Mouse (Mus musculus): ENCODE results near the gene Phf7. TPM values are rescaled to one million over a fixed set of nuclear protein-coding genes. Genes with fewer than 3 reads are reported as not detected.

The Phf7 gene
- polyA plus RNA-seq, 1 experiment from 2014 or later = 9.5 TPM

GRCm38 (mm10) chr14:31237101-31237882, 13.8 kb downstream of the Phf7 start:
- Histone ChIP-seq H3K36me3 (ENCODE audit: control insufficient read depth, insufficient read depth) (no peaks in the 10 kb centered on the region), H3K27ac (ENCODE audit: low read length) (no peak overlapping the region), H3K9ac (ENCODE audit: low read length) (no peak overlapping the region), H3K27me3 (ENCODE audit: control insufficient read depth, insufficient read depth, low read length) (no peaks in the 10 kb centered on the region), H3K9me3 (replicated peaks; ENCODE audit: control insufficient read depth, low read length) (no peaks in the 10 kb centered on the region), H3K4me3 (ENCODE audit: low read length) (no peak overlapping the region), H3K4me2 (ENCODE audit: low read depth, low read length) (no peak overlapping the region), H3K4me1 (ENCODE audit: control insufficient read depth, insufficient read depth, low read length) (0 out of 2 replicates have a peak, but pooled peaks cover 3% of the 10 kb centered on the region)
- no peak for ATAC-seq (replicated peaks; ENCODE audit: extremely low read depth, insufficient read depth, low FRiP score)
- WGBS = 67% methylated on average over 7 of the region's 7 CpGs

- Histone ChIP-seq H3K27me3 (ENCODE audit: control insufficient read depth, insufficient read depth, low read length) (no peaks in the 10 kb centered on the region), H3K4me1 (ENCODE audit: control insufficient read depth, insufficient read depth, low read length) (peaks cover 17% of the 10 kb centered on the region), H3K36me3 (ENCODE audit: control insufficient read depth, insufficient read depth) (no peaks in the 10 kb centered on the region), H3K4me2 (ENCODE audit: low read depth, low read length) (no peak overlapping the region), H3K4me3 (ENCODE audit: low read length) (no peak overlapping the region), H3K9ac (ENCODE audit: low read length) (peak overlapping the region; percentile 47; the same call in 1 of the 2 replicates), H3K27ac (ENCODE audit: low read length) (no peak overlapping the region; the same call in 1 of the 2 replicates), H3K9me3 (replicated peaks; ENCODE audit: control insufficient read depth, low read length) (no peaks in the 10 kb centered on the region)
- WGBS = 14% methylated on average over 11 of the region's 11 CpGs
- no peak for ATAC-seq (replicated peaks; ENCODE audit: extremely low read depth, insufficient read depth, low FRiP score)
These were observed 17.0 kb downstream of the Phf7 start for GRCm38 (mm10) chr14:31233996-31234591.

- Histone ChIP-seq H3K9ac (ENCODE audit: low read length) (no peak overlapping the region), H3K4me1 (ENCODE audit: control insufficient read depth, insufficient read depth, low read length) (peaks cover 17% of the 10 kb centered on the region), H3K36me3 (ENCODE audit: control insufficient read depth, insufficient read depth) (no peaks in the 10 kb centered on the region), H3K4me2 (ENCODE audit: low read depth, low read length) (no peak overlapping the region), H3K27ac (ENCODE audit: low read length) (peak overlapping the region; percentile 67), H3K9me3 (replicated peaks; ENCODE audit: control insufficient read depth, low read length) (no peaks in the 10 kb centered on the region), H3K4me3 (ENCODE audit: low read length) (no peak overlapping the region), H3K27me3 (ENCODE audit: control insufficient read depth, insufficient read depth, low read length) (no peaks in the 10 kb centered on the region)
- ATAC-seq (replicated peaks; ENCODE audit: extremely low read depth, insufficient read depth, low FRiP score) = peak; percentile 15; the same call in 1 of the 2 replicates
- 69% methylated on average over 14 of the region's 14 CpGs for WGBS
These were observed 17.8 kb downstream of the Phf7 start for GRCm38 (mm10) chr14:31233070-31233995.

GRCm38 (mm10) chr14:31232404-31233069, 18.6 kb downstream of the Phf7 start:
- H3K4me3 ChIP-seq (ENCODE audit: low read length) = no peak overlapping the region
- WGBS = 72% methylated on average over 13 of the region's 13 CpGs
- H3K9ac ChIP-seq (ENCODE audit: low read length) = no peak overlapping the region
- no peaks in the 10 kb centered on the region for H3K36me3 ChIP-seq (ENCODE audit: control insufficient read depth, insufficient read depth)
- peaks cover 17% of the 10 kb centered on the region for H3K4me1 ChIP-seq (ENCODE audit: control insufficient read depth, insufficient read depth, low read length)
- H3K27ac ChIP-seq (ENCODE audit: low read length) = peak overlapping the region; percentile 53
- no peaks in the 10 kb centered on the region for H3K9me3 ChIP-seq (replicated peaks; ENCODE audit: control insufficient read depth, low read length)
- H3K4me2 ChIP-seq (ENCODE audit: low read depth, low read length) = no peak overlapping the region
- H3K27me3 ChIP-seq (ENCODE audit: control insufficient read depth, insufficient read depth, low read length) = no peaks in the 10 kb centered on the region
- no peak for ATAC-seq (replicated peaks; ENCODE audit: extremely low read depth, insufficient read depth, low FRiP score)

DNA sequence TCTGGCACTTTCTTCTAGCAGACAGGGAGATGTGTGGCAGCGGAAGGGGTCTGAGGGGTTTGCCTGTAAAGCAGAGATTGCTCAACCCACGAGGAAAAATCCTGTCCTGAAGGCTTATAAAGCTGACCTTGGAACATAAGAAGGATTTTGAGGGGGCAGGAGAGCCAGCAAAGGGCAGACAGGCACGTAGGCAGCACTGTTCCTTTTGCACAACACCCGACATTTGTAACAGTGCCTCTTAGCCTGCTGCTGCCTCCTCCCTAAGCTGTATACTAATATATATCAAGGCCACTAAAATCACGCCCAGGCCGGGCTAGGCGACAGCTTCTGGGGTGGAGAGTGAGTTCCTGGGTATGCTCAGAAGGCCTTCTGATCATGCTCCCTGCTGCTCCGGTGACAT, 20.7 kb downstream of the Phf7 start:
- no peaks in the 10 kb centered on the region for H3K27me3 ChIP-seq (ENCODE audit: control insufficient read depth, insufficient read depth, low read length)
- 44% methylated on average over 8 of the region's 8 CpGs for WGBS
- ATAC-seq (replicated peaks; ENCODE audit: extremely low read depth, insufficient read depth, low FRiP score) = no peak
- peak overlapping the region; percentile 17 for H3K27ac ChIP-seq (ENCODE audit: low read length)
- H3K36me3 ChIP-seq (ENCODE audit: control insufficient read depth, insufficient read depth) = no peaks in the 10 kb centered on the region
- H3K4me1 ChIP-seq (ENCODE audit: control insufficient read depth, insufficient read depth, low read length) = peaks cover 30% of the 10 kb centered on the region
- H3K9ac ChIP-seq (ENCODE audit: low read length) = peak overlapping the region; percentile 47
- no peaks in the 10 kb centered on the region for H3K9me3 ChIP-seq (replicated peaks; ENCODE audit: control insufficient read depth, low read length)
- H3K4me3 ChIP-seq (ENCODE audit: low read length) = no peak overlapping the region
- no peak overlapping the region for H3K4me2 ChIP-seq (ENCODE audit: low read depth, low read length)

- ATAC-seq (replicated peaks; ENCODE audit: extremely low read depth, insufficient read depth, low FRiP score) = no peak
- Histone ChIP-seq H3K27ac (ENCODE audit: low read length) (no peak overlapping the region), H3K36me3 (ENCODE audit: control insufficient read depth, insufficient read depth) (no peaks in the 10 kb centered on the region), H3K27me3 (ENCODE audit: control insufficient read depth, insufficient read depth, low read length) (no peaks in the 10 kb centered on the region), H3K4me3 (ENCODE audit: low read length) (no peak overlapping the region), H3K4me2 (ENCODE audit: low read depth, low read length) (no peak overlapping the region), H3K9ac (ENCODE audit: low read length) (no peak overlapping the region), H3K9me3 (replicated peaks; ENCODE audit: control insufficient read depth, low read length) (no peaks in the 10 kb centered on the region), H3K4me1 (ENCODE audit: control insufficient read depth, insufficient read depth, low read length) (peaks cover 41% of the 10 kb centered on the region)
- WGBS = 47% methylated on average over 6 of the region's 6 CpGs
These were observed 22.9 kb downstream of the Phf7 start for GRCm38 (mm10) chr14:31228234-31228633.

DNA sequence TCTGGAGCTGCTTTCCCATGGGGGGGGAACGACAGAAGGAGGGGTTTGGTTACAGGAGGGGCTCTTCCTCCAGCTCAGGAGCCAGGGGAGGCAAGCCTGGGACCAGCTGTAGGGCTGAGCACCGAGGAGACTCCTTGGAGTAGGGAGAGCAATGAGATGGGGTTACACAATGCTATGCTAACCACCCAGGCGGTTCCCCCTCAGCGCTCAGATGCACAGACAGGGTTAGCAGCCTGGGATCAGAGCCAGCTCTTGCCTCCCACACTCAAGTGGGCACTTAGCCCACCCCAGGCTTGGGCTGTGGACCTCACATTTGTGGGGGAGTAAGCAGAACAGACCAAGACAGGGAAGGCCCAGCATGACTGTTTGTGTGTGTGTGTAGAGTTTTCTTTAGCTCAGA, 24.1 kb downstream of the Phf7 start:
- Histone ChIP-seq H3K4me3 (ENCODE audit: low read length) (no peak overlapping the region), H3K9me3 (replicated peaks; ENCODE audit: control insufficient read depth, low read length) (no peaks in the 10 kb centered on the region), H3K36me3 (ENCODE audit: control insufficient read depth, insufficient read depth) (no peaks in the 10 kb centered on the region), H3K4me2 (ENCODE audit: low read depth, low read length) (no peak overlapping the region), H3K4me1 (ENCODE audit: control insufficient read depth, insufficient read depth, low read length) (peaks cover 38% of the 10 kb centered on the region), H3K9ac (ENCODE audit: low read length) (peak overlapping the region; percentile 1; the same call in 1 of the 2 replicates), H3K27me3 (ENCODE audit: control insufficient read depth, insufficient read depth, low read length) (no peaks in the 10 kb centered on the region), H3K27ac (ENCODE audit: low read length) (peak overlapping the region; percentile 47)
- 29% methylated on average over 4 of the region's 4 CpGs for WGBS
- peak; percentile 72 for ATAC-seq (replicated peaks; ENCODE audit: extremely low read depth, insufficient read depth, low FRiP score)

DNA sequence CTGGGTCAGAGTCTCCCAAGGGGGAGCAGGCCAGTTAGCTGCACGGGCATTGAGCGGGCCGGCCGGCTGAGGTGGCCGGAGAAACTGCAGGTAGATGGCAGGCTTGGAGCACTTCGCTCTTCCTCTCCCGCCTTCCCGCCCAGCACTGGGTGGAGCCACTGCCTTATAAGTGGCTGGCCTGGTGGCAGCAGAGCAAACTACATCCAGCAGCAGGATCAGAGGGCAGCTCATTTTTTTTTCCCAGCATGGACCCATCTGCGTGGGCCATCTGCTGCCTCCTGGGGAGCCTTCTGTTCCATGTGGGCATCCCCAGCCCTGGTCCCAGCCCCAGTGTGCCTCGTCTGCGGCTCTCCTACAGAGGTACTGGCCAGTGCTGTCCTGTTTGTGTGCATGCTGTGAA, 33.5 kb downstream of the Phf7 start, which contains the start of gene Sema3g:
Gene Sema3g, plus strand, starts transcription at position 195 of the 400 bp plus-strand sequence.
- Histone ChIP-seq H3K4me1 (ENCODE audit: control insufficient read depth, insufficient read depth, low read length) (peaks cover 34% of the 10 kb centered on the region), H3K27me3 (ENCODE audit: control insufficient read depth, insufficient read depth, low read length) (no peaks in the 10 kb centered on the region), H3K9ac (ENCODE audit: low read length) (peak within 1 kb of the TSS; percentile 49), H3K36me3 (ENCODE audit: control insufficient read depth, insufficient read depth) (no peaks in the 10 kb centered on the region), H3K4me3 (ENCODE audit: low read length) (peak within 1 kb of the TSS; percentile 16; the same call in 1 of the 2 replicates), H3K9me3 (replicated peaks; ENCODE audit: control insufficient read depth, low read length) (no peaks in the 10 kb centered on the region), H3K27ac (ENCODE audit: low read length) (peak within 1 kb of the TSS; percentile 36; the same call in 1 of the 2 replicates), H3K4me2 (ENCODE audit: low read depth, low read length) (peak within 1 kb of the TSS; percentile 51)
- 8% methylated on average over 11 of the region's 11 CpGs for WGBS
- ATAC-seq (replicated peaks; ENCODE audit: extremely low read depth, insufficient read depth, low FRiP score) = peak; percentile 74
